Mouse (Mus musculus) lung, postnatal 14 days (tissue): Measurements from ENCODE around the gene Gm17324.
A peak's percentile ranks its signal among the peaks of the same experiment; 100 is the strongest.

ENCODE experiments used
- DNase-seq: peaks from one replicate; pipeline ENCODE4 v3.0.0; 2021

Gene Gm17324

GRCm38 (mm10) chr9:78463337-78463736 is 14.8 kb upstream of the Gm17324 start:
- no peak for DNase-seq

GRCm38 (mm10) chr9:78457026-78457425 is 8.4 kb upstream of the Gm17324 start:
- DNase-seq = no peak

GRCm38 (mm10) chr9:78451382-78451781 is 2.8 kb upstream of the Gm17324 start:
- DNase-seq = peak; percentile 34

GRCm38 (mm10) chr9:78450404-78450803 is 1.8 kb upstream of the Gm17324 start:
- no peak for DNase-seq

GRCm38 (mm10) chr9:78447606-78447972 is 997 bp downstream of the Gm17324 start:
- DNase-seq = no peak

GRCm38 (mm10) chr9:78442579-78443392 is 5.8 kb downstream of the Gm17324 start, which contains the start of gene Cgas:
Cgas (minus strand) TSS chr9:78443237.
- peak; percentile 60 for DNase-seq

- DNase-seq = no peak
Observed at GRCm38 (mm10) chr9:78442237-78442578, 6.4 kb downstream of the Gm17324 start.

- DNase-seq = no peak
Observed at GRCm38 (mm10) chr9:78439426-78439825, 9.2 kb downstream of the Gm17324 start.

- no peak for DNase-seq
Observed at GRCm38 (mm10) chr9:78432471-78432870, 16.1 kb downstream of the Gm17324 start.

GRCm38 (mm10) chr9:78430486-78430885 is 18.1 kb downstream of the Gm17324 start:
- no peak for DNase-seq

GRCm38 (mm10) chr9:78429551-78429950 is 19.0 kb downstream of the Gm17324 start:
- no peak for DNase-seq

GRCm38 (mm10) chr9:78428870-78429432 is 19.6 kb downstream of the Gm17324 start:
- no peak for DNase-seq

- DNase-seq = no peak
Observed at GRCm38 (mm10) chr9:78428185-78428584, 20.4 kb downstream of the Gm17324 start.

- DNase-seq = no peak
Observed at GRCm38 (mm10) chr9:78427362-78427781, 21.2 kb downstream of the Gm17324 start.

- DNase-seq = no peak
Observed at GRCm38 (mm10) chr9:78401596-78401995, 47.0 kb downstream of the Gm17324 start.

GRCm38 (mm10) chr9:78400570-78400969 is 48.0 kb downstream of the Gm17324 start:
- no peak for DNase-seq
